Mouse (Mus musculus): ENCODE measurements around the gene Lmna.

The Lmna gene

DNA sequence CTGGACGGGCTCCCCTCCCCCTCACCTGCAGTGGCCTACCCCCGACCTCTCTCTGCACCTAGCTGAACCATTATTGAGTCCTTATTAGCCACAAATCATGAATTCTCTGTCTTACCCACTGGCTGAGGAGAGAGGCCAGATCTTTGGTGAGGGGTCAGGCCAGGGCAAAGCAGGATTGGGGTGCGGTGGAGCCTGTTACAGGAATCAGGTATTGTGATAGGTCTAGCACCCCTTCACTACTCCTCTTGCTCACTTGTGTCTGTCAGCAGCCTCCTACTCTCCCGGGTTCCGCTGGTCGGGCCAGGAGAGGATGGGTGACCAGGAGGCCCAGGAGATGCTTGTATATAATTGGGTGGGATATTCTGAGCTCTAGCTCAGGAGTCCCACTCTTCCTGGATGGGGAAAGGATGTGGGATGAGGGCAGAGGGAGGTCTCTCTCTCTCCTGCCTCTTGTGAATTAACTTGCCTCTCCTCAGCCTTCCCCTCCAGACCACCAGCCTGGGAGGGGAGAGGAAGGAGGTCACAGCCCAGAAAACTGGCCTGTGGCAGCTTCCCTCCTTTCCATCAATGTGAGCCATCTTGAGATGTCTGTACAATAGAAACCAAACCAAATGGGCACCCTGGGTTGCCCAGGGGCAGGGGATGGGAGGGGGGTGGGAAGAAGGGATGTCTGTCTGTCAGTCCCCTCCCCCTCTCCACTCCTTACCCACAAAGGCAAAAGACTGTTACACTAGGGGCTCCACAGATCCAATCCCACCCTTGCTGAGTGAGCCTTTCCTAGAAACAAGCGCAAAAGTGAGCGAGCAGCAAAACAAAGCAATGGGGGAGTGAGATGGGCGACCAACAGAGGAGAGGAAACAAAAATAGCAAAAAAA lies 28.8 kb upstream of the Lmna start:
- DNase-seq: no peak

DNA sequence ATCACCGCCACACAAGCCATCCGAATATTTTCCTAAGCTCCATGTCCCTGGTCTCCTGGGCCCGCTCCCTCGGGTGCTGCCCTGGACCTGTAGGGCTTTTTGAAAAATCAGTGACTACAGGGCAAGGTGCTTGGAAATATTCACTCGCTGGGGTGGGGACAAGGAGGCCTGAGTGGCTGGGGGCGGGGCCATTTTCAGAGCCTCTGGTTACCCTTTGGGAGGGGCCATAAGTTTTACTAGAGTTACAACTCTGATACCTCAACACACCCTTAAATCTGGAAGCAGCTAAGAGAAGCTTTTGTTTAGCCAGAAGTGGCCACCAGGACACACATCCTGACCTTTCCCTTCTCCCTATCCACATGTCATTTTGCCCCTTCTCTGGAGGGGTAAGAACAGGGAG lies 27.4 kb upstream of the Lmna start:
- no peak for DNase-seq

DNA sequence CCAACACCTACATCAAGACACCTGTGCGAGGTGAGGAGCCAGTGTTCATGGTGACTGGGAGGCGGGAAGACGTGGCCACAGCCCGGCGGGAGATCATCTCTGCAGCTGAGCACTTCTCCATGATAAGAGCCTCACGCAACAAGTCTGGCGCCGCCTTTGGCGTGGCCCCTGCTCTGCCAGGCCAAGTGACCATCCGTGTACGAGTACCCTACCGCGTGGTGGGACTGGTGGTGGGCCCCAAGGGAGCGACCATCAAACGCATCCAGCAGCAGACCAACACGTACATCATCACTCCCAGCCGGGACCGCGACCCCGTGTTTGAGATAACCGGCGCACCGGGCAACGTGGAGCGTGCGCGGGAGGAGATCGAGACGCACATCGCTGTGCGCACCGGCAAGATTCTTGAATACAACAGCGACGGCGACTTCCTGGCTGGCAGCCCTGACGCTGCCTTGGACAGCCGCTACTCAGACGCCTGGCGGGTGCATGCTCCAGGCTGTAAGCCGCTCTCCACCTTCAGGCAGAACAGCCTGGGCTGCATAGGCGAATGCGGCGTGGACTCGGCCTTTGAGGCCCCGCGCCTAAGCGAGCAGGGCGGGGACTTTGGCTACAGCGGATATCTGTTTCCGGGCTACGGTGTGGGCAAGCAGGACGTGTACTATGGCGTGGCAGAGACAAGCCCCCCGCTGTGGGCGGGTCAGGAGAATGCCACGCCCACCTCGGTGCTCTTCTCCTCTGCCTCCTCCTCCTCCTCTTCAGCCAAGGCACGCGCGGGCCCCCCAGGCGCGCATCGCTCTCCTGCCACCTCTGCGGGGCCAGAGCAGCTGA lies 26.6 kb upstream of the Lmna start:
- DNase-seq: peak; percentile 74 to 84

DNA sequence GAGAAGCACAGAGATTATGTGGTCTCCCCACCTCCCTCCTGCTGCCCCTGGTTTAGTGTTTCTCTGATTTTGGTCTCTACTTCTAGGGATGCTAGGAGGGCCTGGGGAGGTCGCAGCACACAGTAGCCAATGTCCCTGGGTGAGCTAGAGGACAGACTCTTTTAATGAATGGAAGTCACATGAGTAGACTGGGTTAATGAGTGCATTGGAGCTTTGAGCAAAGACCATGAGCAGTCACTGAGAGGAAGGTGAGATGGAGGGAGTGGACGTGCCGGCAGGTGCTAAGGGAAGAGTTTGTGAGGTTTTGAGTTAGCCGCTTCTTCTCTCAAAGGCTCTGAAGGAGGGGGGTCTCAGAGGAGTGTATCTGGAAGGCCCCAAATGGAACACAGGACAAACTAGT lies 25.8 kb upstream of the Lmna start:
- DNase-seq: no peak

DNA sequence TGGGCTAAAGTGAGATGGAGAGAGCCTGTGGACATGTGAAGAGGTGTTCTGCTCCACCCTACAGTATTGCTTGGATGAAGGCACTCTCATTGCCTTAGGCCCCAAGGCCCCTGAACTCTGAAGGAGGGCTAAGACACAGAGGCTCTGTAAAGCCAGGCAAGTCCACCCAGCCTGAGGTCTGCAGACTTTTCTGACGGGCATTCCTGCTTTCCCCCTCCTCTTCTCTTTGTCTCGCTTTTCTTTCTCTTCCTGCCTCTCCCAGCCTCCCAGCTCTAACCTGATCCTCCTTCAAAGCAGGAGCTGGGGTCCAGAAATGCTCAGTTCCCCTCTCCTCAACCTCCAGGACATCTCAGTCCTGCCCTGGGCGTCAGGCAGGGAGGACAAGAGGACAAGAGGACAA lies 25.2 kb upstream of the Lmna start:
- no peak for DNase-seq

DNA sequence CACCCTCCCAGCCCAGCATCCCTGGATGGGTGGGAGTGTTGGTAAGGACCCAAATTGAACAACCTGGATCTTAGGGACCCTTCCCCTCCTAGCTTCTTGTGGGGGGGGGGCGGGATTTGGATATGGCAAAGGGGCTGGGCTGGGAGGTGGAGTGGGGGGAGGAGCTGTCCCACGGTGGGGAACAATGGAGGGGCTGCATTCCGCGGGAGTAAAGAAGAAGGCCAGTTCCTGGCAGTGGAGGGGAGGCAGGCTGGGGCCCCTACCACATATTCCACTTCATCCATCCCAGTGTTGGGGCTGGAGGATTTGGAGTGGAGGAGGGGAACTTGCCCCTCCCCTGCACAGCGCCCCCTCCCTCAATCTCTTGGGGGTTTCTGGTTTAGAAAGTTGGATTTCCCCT lies 23.9 kb upstream of the Lmna start:
- no peak for DNase-seq

DNA sequence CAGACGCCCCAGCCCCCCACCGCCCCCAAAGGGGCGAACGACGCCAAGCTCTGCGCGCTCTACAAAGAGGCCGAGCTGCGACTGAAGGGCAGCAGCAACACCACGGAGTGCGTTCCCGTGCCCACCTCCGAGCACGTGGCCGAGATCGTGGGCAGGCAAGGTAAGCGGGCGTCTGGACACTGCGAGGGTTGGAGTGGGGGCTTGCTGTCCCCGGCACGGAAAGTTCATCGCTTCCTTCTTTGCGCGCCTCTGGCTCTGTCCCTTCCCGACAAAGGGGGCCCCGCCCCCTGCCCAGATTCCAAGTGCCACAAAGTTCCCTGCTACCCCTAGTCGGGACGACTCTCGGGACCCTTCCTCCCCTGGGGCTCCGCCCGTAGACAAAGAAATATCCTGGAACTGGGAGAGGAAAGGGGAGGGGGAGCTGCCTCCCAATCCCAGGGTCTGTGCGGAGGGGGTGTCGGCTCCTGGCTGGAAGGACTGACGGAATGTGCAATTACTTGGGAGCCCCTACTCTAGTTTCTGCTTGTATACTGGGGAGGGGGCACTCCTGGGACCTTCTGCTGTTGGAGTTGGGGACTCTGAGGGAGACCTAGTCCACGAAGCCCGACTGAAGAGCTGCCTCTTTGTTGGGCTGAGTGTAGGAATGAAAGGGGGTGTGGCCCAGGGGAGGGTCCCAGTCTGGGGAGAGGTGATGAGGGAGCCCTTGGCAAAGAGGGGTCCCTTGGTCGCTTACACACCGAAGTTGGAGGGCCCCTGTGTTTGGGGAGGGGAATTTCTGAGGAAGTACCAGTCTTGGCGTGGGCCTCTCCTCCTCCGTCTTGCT lies 23.1 kb upstream of the Lmna start:
- DNase-seq: peak; percentile 70 to 74

DNA sequence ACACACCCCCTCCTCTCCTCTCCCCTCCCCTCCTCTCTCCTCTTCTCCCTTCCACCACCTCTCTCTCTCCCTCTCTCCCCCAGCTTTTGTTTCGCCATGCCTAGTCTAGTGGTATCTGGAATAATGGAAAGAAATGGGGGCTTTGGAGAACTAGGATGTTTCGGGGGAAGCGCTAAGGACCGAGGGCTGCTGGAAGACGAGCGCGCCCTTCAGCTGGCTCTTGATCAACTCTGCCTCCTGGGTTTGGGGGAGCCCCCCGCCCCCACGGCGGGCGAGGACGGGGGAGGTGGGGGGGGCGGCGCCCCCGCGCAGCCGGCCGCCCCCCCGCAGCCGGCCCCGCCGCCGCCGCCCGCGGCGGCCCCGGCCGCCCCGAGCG lies 22.5 kb upstream of the Lmna start, which contains the start of gene Mex3a:
Gene Mex3a, plus strand, starts transcription at position 97 of the 376 bp plus-strand sequence.
- no peak for DNase-seq

DNA sequence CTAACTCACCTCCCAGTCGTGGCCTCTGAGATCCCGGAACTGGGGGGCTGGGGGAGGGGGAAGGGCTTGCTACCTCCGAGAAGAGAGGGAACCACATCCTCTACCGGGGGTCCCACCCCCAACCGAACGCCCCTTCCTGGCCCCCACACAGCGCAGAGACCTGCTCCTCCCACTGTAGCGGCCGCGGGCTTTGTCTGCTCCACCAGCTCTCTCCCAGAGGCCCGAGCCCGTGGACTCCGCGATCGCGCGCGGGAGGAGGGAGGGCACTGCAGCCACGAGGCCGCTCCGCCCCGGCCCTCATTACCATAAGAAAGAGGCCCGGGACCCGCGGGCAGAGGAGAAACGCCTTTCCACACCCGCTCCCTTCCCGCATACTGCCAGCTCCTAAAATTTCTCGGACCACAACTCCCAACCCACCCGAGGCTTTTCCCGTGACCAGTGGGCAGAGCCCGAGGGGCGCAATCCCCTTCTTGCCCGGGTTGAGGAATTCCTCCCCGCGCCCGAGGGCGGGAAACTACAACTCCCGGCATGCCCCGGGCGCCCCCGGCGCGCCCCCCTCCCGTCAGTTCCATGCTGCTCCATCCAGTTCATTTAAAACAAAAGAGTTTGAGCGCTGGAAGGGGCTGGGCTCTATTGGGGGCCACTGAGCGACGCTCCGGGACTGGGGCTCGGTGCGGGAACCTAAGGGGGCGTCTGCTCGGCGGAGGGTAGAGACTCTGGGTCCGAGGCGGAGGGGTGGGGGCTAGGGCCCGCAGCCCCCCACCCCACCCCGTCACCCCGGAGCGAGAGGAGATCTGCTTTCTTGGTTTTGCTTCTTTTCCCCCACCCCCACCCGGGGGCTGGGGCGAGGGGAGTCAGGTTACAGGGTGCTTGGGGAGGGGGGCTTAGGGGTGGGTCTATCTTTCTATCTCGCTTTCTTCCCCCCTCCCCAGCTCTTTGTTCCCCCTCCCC lies 21.9 kb upstream of the Lmna start:
- DNase-seq: peak; percentile 92 to 95

DNA sequence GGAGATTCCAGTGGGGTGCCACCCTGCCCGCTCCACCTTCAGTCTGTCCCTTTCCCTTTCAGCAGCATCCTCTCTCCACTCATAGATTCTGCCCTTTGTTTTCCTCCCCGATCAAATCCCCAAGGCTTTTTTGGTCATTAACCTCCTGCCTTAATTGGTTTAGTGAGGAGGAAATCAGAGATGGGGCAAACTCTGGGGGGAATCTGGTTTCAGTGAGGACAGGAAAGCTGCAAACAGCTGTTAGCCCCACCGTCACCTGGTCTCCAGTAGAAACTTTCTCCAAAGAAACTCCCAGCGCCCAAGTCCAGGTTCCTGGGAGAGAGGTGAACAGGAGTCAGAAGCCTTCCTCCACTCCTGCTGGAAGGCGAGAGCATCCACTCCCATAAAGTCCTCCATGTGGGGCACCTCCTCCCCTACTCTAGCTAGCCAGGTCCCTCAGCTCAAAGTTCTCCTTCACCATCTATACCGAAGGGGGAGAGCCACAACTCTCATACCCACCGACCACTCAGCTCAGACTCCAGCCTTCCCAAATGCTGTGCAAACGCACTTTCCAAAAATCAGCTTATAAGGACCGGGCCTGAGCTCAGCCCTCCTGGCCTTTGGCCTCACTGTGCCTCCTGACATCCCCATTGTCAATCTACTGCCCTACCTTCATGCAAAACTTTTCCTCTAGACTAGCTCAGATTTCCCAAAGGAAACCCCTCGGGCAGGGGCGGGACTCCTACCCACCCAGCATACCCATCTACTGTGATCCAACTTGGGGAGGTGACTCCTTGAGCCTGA lies 20.5 kb upstream of the Lmna start:
- no peak for DNase-seq

DNA sequence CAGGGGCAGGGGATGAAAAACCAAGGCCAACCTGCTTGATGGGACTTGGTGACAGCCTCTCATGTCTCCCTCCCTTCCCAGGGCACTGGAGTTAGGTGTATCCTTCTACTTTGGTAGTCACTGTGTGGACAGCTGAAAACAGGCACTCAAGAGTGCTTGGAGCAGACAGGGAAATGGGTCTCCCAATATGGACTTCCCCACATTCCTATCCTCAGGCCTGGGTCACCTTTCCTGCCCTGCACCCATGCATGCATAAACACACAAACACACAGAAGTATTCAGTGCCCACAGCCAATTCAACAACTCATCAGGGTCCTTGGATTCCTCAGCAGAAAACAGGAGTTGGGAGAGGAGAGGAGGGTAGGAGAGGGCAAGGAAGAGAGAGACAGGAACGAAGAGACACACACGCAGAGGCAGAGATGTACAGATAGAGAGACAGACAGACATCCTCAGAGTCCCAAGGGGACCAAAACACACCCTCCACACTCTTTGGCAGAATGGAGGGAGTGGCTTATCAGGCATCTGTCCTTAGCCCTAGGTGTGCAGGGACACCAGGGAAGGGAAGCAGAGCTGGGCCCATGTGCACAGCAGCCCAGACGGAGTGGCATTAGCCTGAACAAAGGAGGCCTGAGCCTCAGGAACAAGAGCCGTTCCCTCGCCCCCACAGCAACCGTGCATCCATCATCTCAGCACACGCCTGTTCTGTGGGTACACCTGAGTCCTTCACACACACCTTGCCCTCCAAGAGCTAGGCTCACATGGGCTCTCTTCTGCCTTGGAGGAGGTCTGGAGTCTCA lies 19.6 kb upstream of the Lmna start:
- DNase-seq: no peak

DNA sequence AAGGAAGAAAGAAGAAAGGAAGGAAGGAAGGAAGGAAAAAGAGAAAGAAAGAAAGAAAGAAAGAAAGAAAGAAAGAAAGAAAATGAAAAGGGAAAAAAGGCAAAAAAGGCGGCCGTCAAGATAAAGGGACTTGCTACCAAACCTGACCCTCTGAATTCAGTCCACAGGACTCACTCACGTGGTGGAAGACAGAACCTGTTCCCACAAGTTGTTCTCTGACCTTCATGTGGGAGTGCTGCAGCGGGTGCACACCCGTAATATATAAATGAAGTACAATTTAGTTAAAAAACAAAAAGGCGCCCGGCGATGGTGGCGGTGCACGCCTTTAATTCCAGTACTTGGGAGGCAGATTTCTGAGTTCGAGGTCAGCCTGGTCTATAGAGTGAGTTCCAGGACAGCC lies 18.9 kb upstream of the Lmna start:
- DNase-seq: no peak

DNA sequence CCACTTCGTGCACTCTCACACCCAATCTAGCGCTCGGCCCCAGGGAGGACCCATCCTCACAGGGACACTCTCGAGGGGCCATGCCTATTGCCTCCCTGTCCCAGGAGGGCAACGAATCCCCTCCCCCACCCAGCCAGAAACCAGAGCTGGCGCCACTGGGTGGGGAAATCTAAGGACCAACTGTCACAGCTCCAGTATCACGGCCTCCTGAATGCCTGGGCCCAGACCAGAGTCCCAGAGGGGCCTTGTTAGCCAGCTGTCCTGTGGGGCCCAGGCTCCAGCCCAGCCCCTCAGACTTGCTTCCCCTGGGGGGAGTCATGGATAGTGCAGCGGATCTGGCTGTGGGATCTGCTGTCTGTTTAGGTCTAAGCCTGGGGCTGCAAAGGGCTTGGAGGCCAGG lies 17.8 kb upstream of the Lmna start:
- no peak for DNase-seq

DNA sequence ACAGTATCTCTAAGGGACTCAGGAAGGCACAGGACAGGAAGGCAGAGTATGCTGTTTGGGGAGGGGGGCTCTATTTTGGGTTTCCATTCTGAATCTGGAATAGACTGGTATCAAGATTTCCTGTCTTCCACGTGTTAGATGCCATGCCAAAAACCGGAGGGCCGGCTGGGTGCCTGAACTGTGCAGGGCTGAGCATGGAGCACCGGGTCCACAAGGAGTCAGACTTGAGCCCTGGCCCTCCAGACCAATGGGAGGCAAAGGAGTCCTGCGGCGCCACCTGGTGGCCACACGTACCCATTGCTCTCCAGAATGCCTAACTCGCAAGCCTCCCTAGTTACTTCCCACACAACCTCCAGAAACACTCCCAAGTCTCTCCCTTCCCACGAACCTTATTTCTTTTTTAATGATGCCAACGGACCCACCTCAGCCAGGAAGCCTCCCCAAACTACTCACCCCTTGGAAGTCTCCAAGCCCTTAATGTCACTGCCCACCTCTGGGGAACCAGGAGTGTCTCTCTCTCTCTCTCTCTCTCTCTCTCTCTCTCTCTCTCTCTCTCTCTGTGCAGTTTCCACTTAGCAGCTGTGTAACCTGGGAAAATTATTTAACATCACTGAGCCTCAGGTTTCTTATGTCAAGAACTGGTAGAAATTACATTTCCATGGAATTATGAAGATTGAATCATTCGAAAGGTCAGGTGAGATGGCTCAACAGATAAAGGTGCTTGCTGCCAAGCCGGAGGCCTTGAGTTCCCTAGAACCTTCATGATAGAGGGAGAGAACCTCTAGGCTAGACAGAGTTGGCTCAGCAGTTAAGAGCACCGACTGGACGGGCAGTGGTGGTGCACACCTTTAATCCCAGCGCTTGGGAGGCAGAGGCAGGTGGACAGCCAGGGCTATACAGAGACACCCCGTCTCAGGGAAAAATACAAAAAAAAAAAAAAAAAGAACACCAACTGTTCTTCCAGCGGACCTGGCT lies 16.7 kb upstream of the Lmna start:
- peak; percentile 91 to 93 for DNase-seq

DNA sequence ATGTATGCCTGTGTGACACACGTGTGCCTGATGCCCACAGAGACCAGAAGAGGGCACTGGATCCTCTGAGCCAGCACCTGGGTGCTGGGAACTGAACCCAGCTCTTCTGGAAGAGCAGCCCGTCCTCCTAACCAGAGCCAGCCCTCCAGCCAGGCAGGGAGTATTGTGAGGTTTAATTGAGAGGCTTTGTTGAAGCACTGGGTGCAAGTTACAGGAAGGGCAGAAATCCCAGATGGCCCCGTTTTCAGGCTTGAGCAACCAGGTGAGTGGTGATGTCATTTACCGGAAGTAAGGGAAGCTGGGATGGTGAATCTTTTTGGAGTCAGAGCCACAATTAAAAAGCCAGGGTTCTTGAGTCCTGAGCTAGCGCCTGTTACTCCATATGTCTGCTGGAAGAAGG lies 15.3 kb upstream of the Lmna start:
- DNase-seq: no peak

DNA sequence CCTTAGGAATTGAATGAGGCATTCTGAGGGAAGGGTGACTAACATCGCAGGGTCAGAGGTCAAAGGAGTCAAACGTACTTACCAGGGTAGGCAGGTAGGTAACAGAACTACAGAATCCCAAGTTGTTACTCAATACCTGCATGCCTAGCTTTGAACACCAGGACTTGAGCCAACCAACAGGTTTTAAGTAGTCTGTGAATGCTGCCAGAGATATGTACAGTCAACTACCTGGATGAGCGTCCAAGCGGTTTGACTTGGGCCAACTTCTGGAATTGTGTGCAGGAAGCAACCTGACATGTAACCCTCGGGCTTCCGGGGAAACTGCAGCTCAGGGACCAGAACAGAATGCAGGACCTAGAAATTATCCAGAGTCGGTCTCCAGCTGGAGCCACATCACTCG lies 13.3 kb upstream of the Lmna start:
- no peak for DNase-seq

DNA sequence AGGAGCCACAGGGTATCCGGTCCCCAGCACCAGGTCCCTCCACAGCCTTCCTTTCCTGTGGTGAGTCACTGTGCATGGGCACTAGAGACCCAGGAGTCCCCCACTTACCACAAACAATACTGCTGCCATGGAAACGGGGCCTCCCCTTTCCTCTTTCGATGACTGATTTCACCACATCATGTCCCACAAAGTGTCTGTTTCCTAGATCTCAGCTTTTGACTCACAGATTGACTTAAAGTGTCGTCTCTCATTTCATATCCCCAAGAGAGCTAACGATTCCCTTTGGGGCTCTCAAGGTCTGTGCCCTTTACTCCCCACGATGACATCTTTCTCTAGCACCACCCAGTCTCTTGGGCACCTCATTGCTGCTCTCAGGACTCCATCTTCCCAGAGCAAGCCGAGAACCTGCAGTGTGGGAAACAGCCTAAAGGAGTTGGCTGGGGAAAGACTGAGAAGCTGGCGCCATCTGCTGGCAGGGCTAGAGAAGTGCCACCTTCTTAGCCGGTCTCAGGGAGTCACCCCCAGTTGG lies 12.1 kb upstream of the Lmna start:
- peak; percentile 78 to 79 for DNase-seq

DNA sequence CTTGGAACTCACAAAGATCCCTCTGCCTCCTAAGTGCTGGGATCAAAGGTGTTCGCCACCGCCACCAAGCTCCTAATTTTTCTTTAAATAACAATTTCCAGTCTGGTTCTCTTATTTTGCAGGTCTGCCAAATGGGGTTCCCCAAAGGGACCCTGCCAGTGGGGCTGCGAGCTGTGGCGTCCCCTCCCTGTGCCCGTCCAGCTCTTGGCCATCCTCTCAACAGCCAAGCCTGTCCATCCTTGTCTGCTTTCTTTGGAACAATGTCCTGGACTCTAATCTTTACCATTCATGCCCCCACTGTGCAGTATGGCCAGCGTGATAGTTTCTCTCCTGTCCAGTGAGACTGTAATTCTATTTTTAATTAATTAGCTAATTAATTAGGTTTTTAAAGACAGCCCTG lies 11.4 kb upstream of the Lmna start:
- no peak for DNase-seq

DNA sequence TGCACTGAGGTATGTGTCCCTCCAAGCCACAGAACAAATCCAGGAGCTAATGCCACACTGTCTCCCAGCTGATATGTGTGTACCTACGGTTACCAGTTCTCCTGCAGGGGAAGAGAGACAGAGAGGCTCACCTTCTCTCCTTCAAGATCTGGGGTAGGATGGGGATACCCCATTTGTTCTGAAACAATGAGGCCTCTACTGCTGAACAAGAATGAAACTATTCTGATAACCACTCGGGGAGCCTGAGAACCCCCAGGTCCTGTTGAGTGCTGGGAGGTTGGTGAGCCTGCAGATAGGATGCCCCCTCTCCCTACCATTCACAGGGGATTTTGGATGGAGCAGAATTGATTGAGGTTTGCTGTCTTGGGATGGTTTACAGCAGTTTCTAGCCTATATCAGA lies 10.3 kb upstream of the Lmna start:
- DNase-seq: no peak

All from kidney, postnatal 4 days (tissue).